Mouse (Mus musculus) embryonic fibroblast, embryonic 13.5 days (primary cell): Measurements from ENCODE around the gene Fcgr1. TPM values are rescaled to one million over a fixed set of nuclear protein-coding genes. Genes with fewer than 3 reads are reported as not detected.
"Not testable (repeated sequence)": the region's sequence is repeated elsewhere in the genome, so short reads cannot be mapped to it uniquely, and the experiment has no call there.

Source experiments
- H3K27ac ChIP-seq: 2 replicates; pipeline ENCODE4 v1.5.1; 2012; ENCODE audit warnings: low read length, control low read depth, inconsistent platforms; ENCODE audit not compliant: insufficient read depth
- H3K4me1 ChIP-seq: 2 replicates; pipeline ENCODE4 v1.6.1; 2011; ENCODE audit warnings: low read length; ENCODE audit not compliant: control insufficient read depth, insufficient read depth
- H3K4me3 ChIP-seq: 2 replicates; pipeline ENCODE4 v1.5.1; 2011; ENCODE audit warnings: mild to moderate bottlenecking, control low read depth, low read length; ENCODE audit not compliant: insufficient read depth
- CTCF ChIP-seq: IDR thresholded peaks from 2 replicates; pipeline ENCODE4 v1.5.1; 2011; ENCODE audit warnings: mild to moderate bottlenecking, control low read depth, low read length, moderate library complexity, borderline replicate concordance; ENCODE audit not compliant: insufficient read depth
- POLR2A ChIP-seq: IDR thresholded peaks from 2 replicates; pipeline ENCODE4 v1.6.1; 2011; ENCODE audit warnings: low read depth, mild to moderate bottlenecking, control low read depth, low read length, moderate library complexity
- polyA plus RNA-seq: library from polyadenylated mRNA; stranded (reverse); fragments of >200 nt; gene quantifications from 2 replicates; pipeline ENCODE4 v1.2.4, GENCODE M21; 2011; ENCODE audit warnings: low read depth; ENCODE audit not compliant: missing spikeins, insufficient read length

Gene Fcgr1
- polyA plus RNA-seq, 1 experiment = 0.61 TPM

- TF ChIP-seq CTCF (no peak), POLR2A (no peak)
Measured at GRCm38 (mm10) chr3:96240799-96241197, 53.0 kb downstream of the Fcgr1 start.

DNA sequence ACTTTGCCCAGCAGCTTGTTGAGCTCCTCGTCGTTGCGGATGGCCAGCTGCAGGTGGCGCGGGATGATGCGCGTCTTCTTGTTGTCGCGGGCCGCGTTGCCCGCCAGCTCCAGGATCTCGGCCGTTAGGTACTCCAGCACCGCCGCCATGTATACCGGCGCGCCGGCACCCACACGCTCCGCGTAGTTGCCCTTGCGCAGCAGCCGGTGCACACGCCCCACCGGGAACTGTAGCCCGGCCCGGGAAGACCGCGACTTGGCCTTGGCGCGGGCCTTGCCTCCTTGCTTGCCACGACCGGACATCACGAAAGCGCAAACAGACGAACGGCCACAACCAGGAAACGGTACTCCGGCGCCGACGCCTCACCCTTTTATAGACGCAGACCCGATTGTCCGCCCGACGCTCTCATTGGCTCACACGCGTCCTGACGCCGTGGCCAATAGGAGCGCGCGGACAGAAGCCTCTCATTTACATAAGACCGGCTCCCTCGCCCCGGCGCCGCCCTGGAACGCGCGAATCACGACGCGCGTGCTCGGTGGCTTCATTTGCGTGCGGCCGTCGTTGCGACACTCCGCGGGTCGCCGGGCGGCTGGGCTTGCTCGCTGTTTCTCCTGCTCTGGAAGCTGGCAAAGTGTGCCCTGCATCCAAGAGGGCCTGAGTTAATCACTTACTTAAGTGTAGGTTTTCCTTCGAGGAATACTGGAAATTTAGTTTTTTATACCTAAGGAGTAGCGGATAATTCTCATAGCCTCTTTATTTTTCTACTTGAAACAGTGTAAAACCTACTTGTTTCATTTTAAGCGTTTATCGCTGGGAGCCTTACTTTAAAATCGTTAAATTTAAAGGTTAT is 53.6 kb downstream of the Fcgr1 start, which contains the start of gene Hist2h2aa2:
Hist2h2aa2 (minus strand) TSS at position 328 of the 850 bp plus-strand sequence.
- Histone ChIP-seq H3K4me3 (peak within 1 kb of the TSS; percentile 46), H3K27ac (peak within 1 kb of the TSS; percentile 91)
- peak; percentile 28 for TF ChIP-seq POLR2A
- H3K4me1 ChIP-seq = not testable (repeated sequence)

More at GRCm38 (mm10) chr3:96240799-96241197, 53.0 kb downstream of the Fcgr1 start:
- peak overlapping the region; percentile 80 for H3K27ac ChIP-seq
- no peak overlapping the region for H3K4me3 ChIP-seq
- H3K4me1 ChIP-seq = peaks cover 8% of the 10 kb centered on the region

- Histone ChIP-seq H3K4me3 (peak within 1 kb of the TSS; percentile 55), H3K27ac (peak within 1 kb of the TSS; percentile 91)
- peak; percentile 60 for TF ChIP-seq POLR2A
- H3K4me1 ChIP-seq = not testable (repeated sequence)
Measured at GRCm38 (mm10) chr3:96238954-96239793, 54.6 kb downstream of the Fcgr1 start, which contains the start of gene Hist2h3c2. TSS of gene Hist2h3c2 (minus strand) at chr3:96239127.

- peak; percentile 82 for TF ChIP-seq POLR2A
- no peak for TF ChIP-seq CTCF
- H3K4me3 ChIP-seq = peak overlapping the region; percentile 55
- peak overlapping the region; percentile 83 for H3K27ac ChIP-seq
- peaks cover 3% of the 10 kb centered on the region; the same call in 1 of the 2 replicates for H3K4me1 ChIP-seq
Measured at GRCm38 (mm10) chr3:96237904-96238511, 55.8 kb downstream of the Fcgr1 start.

DNA sequence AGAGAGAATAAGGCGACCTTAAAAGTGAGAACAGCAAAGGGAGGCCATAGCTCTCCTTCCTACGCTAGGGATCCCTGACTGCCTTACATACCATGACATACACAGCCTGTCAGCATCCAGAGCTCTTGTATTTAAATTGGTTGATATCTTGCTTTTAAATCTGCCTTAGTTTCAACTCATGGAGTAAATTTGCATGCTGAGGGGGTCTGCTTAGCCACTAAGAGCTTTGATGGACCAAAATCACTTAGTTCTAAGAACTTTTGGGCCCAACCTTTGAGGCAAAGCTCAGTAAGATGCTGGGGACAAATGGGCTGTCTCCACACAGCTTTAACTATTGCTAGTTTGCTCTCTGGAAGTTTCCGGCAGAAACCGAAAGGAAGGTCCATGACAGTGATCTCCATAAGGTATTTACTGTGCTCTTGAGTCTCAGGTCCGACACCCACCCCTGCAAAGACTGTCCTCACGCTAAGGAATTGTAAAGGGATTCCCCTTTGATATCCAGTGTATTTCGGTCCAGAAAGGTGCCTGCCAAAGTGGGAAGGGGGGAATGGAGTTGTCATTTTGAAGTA is 56.4 kb downstream of the Fcgr1 start:
- H3K4me3 ChIP-seq = peak overlapping the region; percentile 55
- no peak; the same call in 1 of the 2 replicates for TF ChIP-seq POLR2A
- no peak for TF ChIP-seq CTCF
- H3K4me1 ChIP-seq = peaks cover 3% of the 10 kb centered on the region; the same call in 1 of the 2 replicates
- peak overlapping the region; percentile 83 for H3K27ac ChIP-seq

DNA sequence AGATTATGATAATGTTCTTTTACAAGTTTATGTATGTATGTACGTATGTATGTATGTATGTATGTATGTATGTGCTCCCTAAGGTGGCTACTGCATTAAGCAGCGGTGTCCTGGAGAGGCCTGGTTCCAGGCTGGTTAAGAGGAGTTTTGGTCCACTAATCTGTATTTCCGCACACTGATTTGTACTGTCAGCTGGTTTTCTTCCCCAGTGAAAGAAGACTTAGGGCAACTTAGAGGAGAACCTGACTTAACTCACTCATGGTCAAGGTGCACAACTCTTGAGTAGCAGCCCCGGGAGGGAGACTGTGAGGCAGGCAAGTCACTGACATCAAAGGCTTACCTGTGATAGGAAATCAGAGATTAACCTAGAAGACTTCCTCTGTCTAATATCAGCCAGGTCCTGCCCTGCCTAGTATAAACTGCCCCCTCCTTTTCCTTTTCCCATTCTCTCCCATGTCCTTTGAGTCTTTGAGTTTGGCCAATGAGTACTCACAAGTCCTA is 56.9 kb downstream of the Fcgr1 start:
- no peak for TF ChIP-seq POLR2A
- no peak for TF ChIP-seq CTCF
- H3K4me3 ChIP-seq = peak overlapping the region; percentile 55
- no peak overlapping the region for H3K27ac ChIP-seq
- peaks cover 3% of the 10 kb centered on the region; the same call in 1 of the 2 replicates for H3K4me1 ChIP-seq

DNA sequence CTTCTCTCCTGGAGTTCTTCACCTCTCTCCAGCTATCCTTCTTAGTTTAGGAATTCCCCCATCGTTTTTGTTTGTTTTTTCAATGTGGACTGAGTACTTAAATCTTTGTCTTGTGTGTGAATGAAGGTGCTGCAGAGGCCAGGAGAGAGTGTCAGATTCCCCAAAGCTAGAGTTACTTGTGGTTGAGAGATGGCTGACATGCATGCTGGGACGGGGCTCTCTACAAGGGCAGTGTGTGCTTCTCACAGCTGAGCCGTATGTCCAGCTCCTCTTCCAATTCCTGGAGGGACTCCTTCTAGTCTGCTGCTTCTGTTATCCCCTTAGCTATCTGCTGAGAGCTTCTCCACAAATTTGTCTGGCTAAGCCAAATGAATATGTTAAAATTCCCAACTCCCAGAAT is 57.9 kb downstream of the Fcgr1 start:
- TF ChIP-seq CTCF = no peak
- TF ChIP-seq POLR2A = no peak
- H3K27ac ChIP-seq = no peak overlapping the region
- H3K4me1 ChIP-seq = peaks cover 3% of the 10 kb centered on the region; the same call in 1 of the 2 replicates
- no peak overlapping the region for H3K4me3 ChIP-seq

GRCm38 (mm10) chr3:96234914-96235313 is 58.9 kb downstream of the Fcgr1 start:
- Histone ChIP-seq H3K27ac (no peak overlapping the region), H3K4me3 (no peak overlapping the region), H3K4me1 (peaks cover 3% of the 10 kb centered on the region; the same call in 1 of the 2 replicates)
- TF ChIP-seq CTCF (no peak), POLR2A (no peak)

Other genes with a start within 250 kb of the Fcgr1 start
- 15.5 and 15.6 TPM in 2 replicates for gene Vps45, start 235.5 kb downstream of the Fcgr1 start, polyA plus RNA-seq
- gene Otud7b, start 189.4 kb downstream of the Fcgr1 start, polyA plus RNA-seq = 26.0 and 30.0 TPM in 2 replicates
- 41.8 and 52.6 TPM in 2 replicates for gene Mtmr11, start 132.0 kb downstream of the Fcgr1 start, polyA plus RNA-seq
- 63.3 and 70.6 TPM in 2 replicates for gene Sf3b4, start 121.6 kb downstream of the Fcgr1 start, polyA plus RNA-seq
- gene Sv2a, start 112.8 kb downstream of the Fcgr1 start, polyA plus RNA-seq = 1.8 and 2.0 TPM in 2 replicates
- 9.6 and 10.4 TPM in 2 replicates for gene Bola1, start 74.3 kb downstream of the Fcgr1 start, polyA plus RNA-seq
- not detected in 2 replicates for gene Hist2h2ab, start 74.1 kb downstream of the Fcgr1 start, polyA plus RNA-seq
- gene Hist2h2ac, start 73.1 kb downstream of the Fcgr1 start, polyA plus RNA-seq = 4.4 and 5.3 TPM in 2 replicates
- gene Hist2h2be, start 72.8 kb downstream of the Fcgr1 start, polyA plus RNA-seq = 1.1 and 1.2 TPM in 2 replicates
- 10.0 and 16.5 TPM in 2 replicates for gene Hist2h3c2, start 54.8 kb downstream of the Fcgr1 start, polyA plus RNA-seq
- gene Hist2h2aa2, start 53.7 kb downstream of the Fcgr1 start, polyA plus RNA-seq = not detected in 2 replicates
- 9.2 and 11.1 TPM in 2 replicates for gene Hist2h2aa1, start 48.5 kb downstream of the Fcgr1 start, polyA plus RNA-seq
- not detected in 2 replicates for gene Hist2h3c1, start 47.3 kb downstream of the Fcgr1 start, polyA plus RNA-seq
- gene Hist2h4, start 30.7 kb downstream of the Fcgr1 start, polyA plus RNA-seq = 2.5 and 3.7 TPM in 2 replicates
- 2.6 and 7.5 TPM in 2 replicates for gene Hist2h3b, start 25.3 kb downstream of the Fcgr1 start, polyA plus RNA-seq
- gene Hist2h2bb, start 24.2 kb downstream of the Fcgr1 start, polyA plus RNA-seq = 11.0 and 16.1 TPM in 2 replicates
- not detected in 2 replicates for gene BC107364, start 158.3 kb upstream of the Fcgr1 start, polyA plus RNA-seq
- not detected in 2 replicates for gene Hfe2, start 231.2 kb upstream of the Fcgr1 start, polyA plus RNA-seq